Mouse (Mus musculus) limb, embryonic 14.5 days (tissue): ENCODE results near the gene Fndc5. TPM values are rescaled to one million over a fixed set of nuclear protein-coding genes. Genes with fewer than 3 reads are reported as not detected.

Source experiments
- ATAC-seq: fragments of 200-750 bp; cut with Nextera tagmentation; 2 replicates; pipeline ENCODE4 v1.8.0; 2017; ENCODE audit warnings: low read depth, moderate number of reproducible peaks, moderate TSS enrichment; ENCODE audit not compliant: low FRiP score
- DNase-seq: peaks from one replicate; pipeline ENCODE4 v3.0.0-alpha.2; 2015; ENCODE audit warnings: low spot score
- H3K27ac ChIP-seq: fragments of 300-500 bp; sonication (generic); replicated peaks from 2 replicates; pipeline ENCODE4 v1.5.1; 2014; ENCODE audit warnings: low read depth, mild to moderate bottlenecking, low read length, moderate library complexity, mixed read lengths
- H3K27me3 ChIP-seq: fragments of 300-500 bp; sonication (generic); 2 replicates; pipeline ENCODE4 v1.6.1; 2014; ENCODE audit warnings: low read length, mixed read lengths; ENCODE audit not compliant: control insufficient read depth, insufficient read depth
- H3K36me3 ChIP-seq: fragments of 300-500 bp; sonication (generic); 2 replicates; pipeline ENCODE4 v1.6.1; 2014; ENCODE audit warnings: mild to moderate bottlenecking, low read length, moderate library complexity, mixed read lengths; ENCODE audit not compliant: control insufficient read depth, insufficient read depth
- H3K4me1 ChIP-seq: fragments of 300-500 bp; sonication (generic); 2 replicates; pipeline ENCODE4 v1.6.1; 2014; ENCODE audit warnings: antibody characterized with exemption, low read length, mixed read lengths; ENCODE audit not compliant: control insufficient read depth, insufficient read depth
- H3K4me2 ChIP-seq: fragments of 300-500 bp; sonication (generic); replicated peaks from 2 replicates; pipeline ENCODE4 v1.6.1; 2014; ENCODE audit warnings: low read depth, mild to moderate bottlenecking, low read length, moderate library complexity; ENCODE audit not compliant: severe bottlenecking
- H3K4me3 ChIP-seq: fragments of 300-500 bp; sonication (generic); replicated peaks from 2 replicates; pipeline ENCODE4 v1.5.1; 2014; ENCODE audit warnings: low read length
- H3K9ac ChIP-seq: fragments of 300-500 bp; sonication (generic); 2 replicates; pipeline ENCODE4 v1.6.1; 2014; ENCODE audit warnings: mild to moderate bottlenecking, low read depth, low read length, moderate library complexity; ENCODE audit not compliant: severe bottlenecking
- H3K9me3 ChIP-seq: fragments of 300-500 bp; sonication (generic); 2 replicates; pipeline ENCODE4 v1.6.1; 2016; ENCODE audit warnings: low read length; ENCODE audit not compliant: control insufficient read depth
- POLR2A ChIP-seq: fragments of 200-500 bp; IDR thresholded peaks from 2 replicates; pipeline ENCODE4 v1.8.0; 2012; ENCODE audit warnings: inconsistent platforms, mild to moderate bottlenecking, moderate library complexity, borderline replicate concordance; ENCODE audit not compliant: insufficient read depth, insufficient read length; ENCODE audit errors: extremely low read depth
- WGBS: fragments of 180-500 bp; shearing (Covaris S2); extraction: QIAGEN DNeasy Blood & Tissue Kit; methylation state at CpG from one replicate; pipeline ENCODE4 v1.1.7; 2014; 5-methylcytosine and 5-hydroxymethylcytosine counted together
- polyA plus RNA-seq, 2 experiments: library from polyadenylated mRNA; depleted of rRNA in 1 of 2; stranded (reverse) in 1 of 2; unstranded in 1 of 2; fragments of >200 nt; fragmentation: Nextera tagmentation in 1 of 2; extraction: Ambion mirVana in 1 of 2; gene quantifications; 2 replicates each; pipeline versions ENCODE4 v1.2.1 to v1.2.3; 2012 to 2014

Gene Fndc5
- polyA plus RNA-seq, 2 experiments = 31.0 to 32.8 TPM

DNA sequence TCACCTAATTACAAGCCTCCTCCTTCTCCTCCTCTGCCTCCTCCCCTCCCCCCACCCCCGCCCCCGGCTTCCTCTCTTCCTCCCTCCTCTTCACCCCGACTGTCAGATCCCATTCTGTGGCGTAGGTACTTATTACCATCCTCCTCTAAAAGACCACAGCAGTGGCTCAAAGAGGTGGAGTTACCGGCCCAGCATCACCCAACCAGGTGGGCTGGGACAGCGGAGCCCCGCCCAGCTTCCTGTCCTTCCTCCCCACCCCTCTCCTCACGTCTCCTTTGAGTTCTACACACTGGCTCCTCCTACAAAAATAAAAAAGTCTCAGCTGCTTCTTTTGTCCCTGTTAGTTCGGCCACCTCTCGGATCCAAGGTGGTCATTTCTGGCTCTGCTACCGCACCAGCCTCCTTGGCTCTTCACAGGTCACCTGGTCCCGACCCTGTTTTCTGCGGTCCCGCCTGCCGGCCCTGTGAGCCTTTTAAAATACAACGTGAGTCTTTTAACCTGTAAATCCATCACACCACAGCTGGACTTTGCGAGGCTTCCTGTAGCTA, 6.0 kb upstream of the Fndc5 start:
- Histone ChIP-seq H3K4me3 (peak overlapping the region; percentile 28), H3K27ac (peak overlapping the region; percentile 40; the same call in 1 of the 2 replicates), H3K27me3 (peaks cover 6% of the 10 kb centered on the region; the same call in 1 of the 2 replicates), H3K4me2 (peak overlapping the region; percentile 48), H3K4me1 (peaks cover 9% of the 10 kb centered on the region), H3K9me3 (no peaks in the 10 kb centered on the region), H3K9ac (peak overlapping the region; percentile 38; the same call in 1 of the 2 replicates), H3K36me3 (no peaks in the 10 kb centered on the region)
- 1% methylated on average over 17 of the region's 17 CpGs for WGBS
- ATAC-seq (peak; percentile 86), DNase-seq (peak; percentile 80)
- TF ChIP-seq POLR2A = peak; percentile 36; the same call in 1 of the 2 replicates

DNA sequence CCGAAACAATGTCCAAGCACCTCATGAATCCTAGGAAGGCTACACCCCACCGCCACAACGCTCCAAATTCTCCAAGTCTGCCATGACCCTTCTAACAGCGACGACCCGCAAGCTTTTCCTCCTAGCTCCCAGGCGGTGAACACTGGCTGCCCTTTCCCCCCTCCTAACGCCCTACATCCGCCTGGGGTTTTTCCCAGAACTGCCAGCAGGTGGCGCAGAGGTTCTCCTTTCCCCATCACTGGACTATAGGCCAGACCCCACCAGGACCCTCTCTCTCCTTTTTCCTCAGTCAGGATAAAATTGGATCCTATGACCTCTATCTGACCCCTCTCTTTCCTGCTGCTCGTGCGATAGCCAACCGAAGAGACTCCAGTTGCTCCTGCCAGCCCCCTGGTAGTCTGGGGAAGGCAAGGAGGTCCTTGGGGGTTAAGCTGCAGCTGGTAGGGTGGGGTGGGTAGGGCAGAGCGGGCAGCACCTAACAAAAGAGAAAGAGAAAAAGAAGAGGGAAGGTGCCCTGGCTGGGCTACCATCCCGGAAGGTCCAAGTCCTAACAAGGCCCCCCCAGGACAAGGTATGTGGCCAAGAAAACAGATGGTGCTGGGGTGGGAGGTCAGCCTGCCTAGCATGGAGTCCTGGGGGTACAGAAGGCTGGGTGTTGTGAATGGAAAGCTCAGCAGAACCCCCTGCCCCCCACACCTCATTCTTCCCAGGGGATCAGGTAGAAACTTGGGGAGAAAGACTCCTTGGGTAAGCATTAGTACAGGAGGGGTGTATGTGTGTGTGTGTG, 1.8 kb upstream of the Fndc5 start:
- ATAC-seq (peak; percentile 64), DNase-seq (peak; percentile 85)
- Histone ChIP-seq H3K27me3 (peaks cover 18% of the 10 kb centered on the region; the same call in 1 of the 2 replicates), H3K36me3 (0 out of 2 replicates have a peak, but pooled peaks cover 5% of the 10 kb centered on the region), H3K4me3 (peak overlapping the region; percentile 5; the same call in 1 of the 2 replicates), H3K9ac (0 out of 2 replicates have a peak overlapping the region, but pooled peaks have one; percentile 8), H3K4me1 (peaks cover 13% of the 10 kb centered on the region), H3K9me3 (no peaks in the 10 kb centered on the region), H3K27ac (no peak overlapping the region), H3K4me2 (peak overlapping the region; percentile 37)
- no peak for TF ChIP-seq POLR2A
- 8% methylated on average over 15 of the region's 15 CpGs for WGBS

GRCm38 (mm10) chr4:129135637-129136036, 1.2 kb upstream of the Fndc5 start:
- H3K36me3 ChIP-seq = 0 out of 2 replicates have a peak, but pooled peaks cover 5% of the 10 kb centered on the region
- peaks cover 8% of the 10 kb centered on the region; the same call in 1 of the 2 replicates for H3K4me1 ChIP-seq
- no peak overlapping the region for H3K27ac ChIP-seq
- no peak for TF ChIP-seq POLR2A
- ATAC-seq (no peak), DNase-seq (no peak)
- WGBS = 44% methylated on average over 2 of the region's 2 CpGs
- H3K4me2 ChIP-seq = no peak overlapping the region
- no peak overlapping the region for H3K9ac ChIP-seq
- no peaks in the 10 kb centered on the region for H3K9me3 ChIP-seq
- H3K4me3 ChIP-seq = peak overlapping the region; percentile 5; the same call in 1 of the 2 replicates
- peaks cover 18% of the 10 kb centered on the region; the same call in 1 of the 2 replicates for H3K27me3 ChIP-seq

- 0 out of 2 replicates have a peak, but pooled peaks cover 5% of the 10 kb centered on the region for H3K36me3 ChIP-seq
- WGBS = 37% methylated on average over 9 of the region's 9 CpGs
- no peak for DNase-seq
- TF ChIP-seq POLR2A = no peak
- ATAC-seq = no peak
- peak overlapping the region; percentile 72 for H3K9ac ChIP-seq
- H3K4me2 ChIP-seq = peak overlapping the region; percentile 90
- 0 out of 2 replicates have a peak, but pooled peaks cover 7% of the 10 kb centered on the region for H3K4me1 ChIP-seq
- H3K27ac ChIP-seq = no peak overlapping the region
- H3K27me3 ChIP-seq = peaks cover 18% of the 10 kb centered on the region; the same call in 1 of the 2 replicates
- no peaks in the 10 kb centered on the region for H3K9me3 ChIP-seq
- peak overlapping the region; percentile 56 for H3K4me3 ChIP-seq
Observed at GRCm38 (mm10) chr4:129136189-129136578, 615 bp upstream of the Fndc5 start.

DNA sequence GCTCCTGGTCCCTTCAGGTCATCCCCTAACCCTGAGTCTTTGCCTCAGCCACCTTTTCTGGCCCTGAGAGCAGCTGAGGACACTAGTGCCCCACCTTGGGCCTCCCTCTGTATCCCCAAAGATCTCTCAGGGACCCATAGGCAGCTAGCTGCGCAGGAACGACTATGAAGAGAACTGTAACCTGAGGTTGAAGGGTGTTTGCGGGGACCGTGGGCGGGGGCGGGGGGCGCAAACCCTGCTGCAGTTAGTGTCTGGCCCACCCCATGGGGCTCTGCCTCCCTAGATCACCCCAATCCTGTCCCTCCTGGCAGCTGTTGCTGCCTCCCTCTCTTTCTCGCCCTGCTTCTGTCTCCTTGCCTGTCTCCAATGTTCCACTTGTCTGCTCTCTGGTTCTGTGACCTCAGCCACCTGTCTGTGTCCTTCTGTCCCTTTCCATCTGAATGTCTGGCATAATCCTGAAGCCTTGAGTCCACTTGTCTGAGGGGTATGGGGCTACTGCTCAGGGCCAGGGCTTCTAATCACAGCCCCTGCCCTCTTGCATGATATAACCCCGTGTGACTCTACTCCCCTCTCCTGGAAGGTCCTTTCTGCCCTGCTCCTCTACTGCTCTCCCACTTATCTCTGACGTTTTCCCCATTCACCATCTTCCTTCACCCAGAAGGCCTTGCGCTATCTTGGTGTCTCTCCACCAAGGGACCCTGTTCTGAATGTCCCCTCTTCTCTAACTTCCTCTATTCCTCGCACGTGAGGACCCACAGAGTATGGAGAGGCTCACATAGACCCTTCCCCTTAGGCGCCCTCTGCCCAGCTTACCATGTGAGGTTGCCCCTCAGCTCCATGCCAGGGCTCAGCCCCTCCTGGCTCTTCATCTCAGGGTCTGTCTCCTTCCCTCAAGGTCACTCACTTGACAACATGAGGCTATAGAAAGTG, 858 bp downstream of the Fndc5 start:
- peaks cover 18% of the 10 kb centered on the region; the same call in 1 of the 2 replicates for H3K27me3 ChIP-seq
- DNase-seq (no peak), ATAC-seq (peak; percentile 24; the same call in 1 of the 2 replicates)
- peaks cover 13% of the 10 kb centered on the region; the same call in 1 of the 2 replicates for H3K4me1 ChIP-seq
- peak overlapping the region; percentile 72 for H3K9ac ChIP-seq
- WGBS = 47% methylated on average over 14 of the region's 14 CpGs
- no peak overlapping the region; the same call in 1 of the 2 replicates for H3K27ac ChIP-seq
- H3K9me3 ChIP-seq = no peaks in the 10 kb centered on the region
- peak overlapping the region; percentile 90 for H3K4me2 ChIP-seq
- peaks cover 10% of the 10 kb centered on the region; the same call in 1 of the 2 replicates for H3K36me3 ChIP-seq
- no peak for TF ChIP-seq POLR2A
- peak overlapping the region; percentile 56 for H3K4me3 ChIP-seq
